8 mouse cellular contexts compared by ENCODE assay signal in genomic region chr5:35104183-35104959, GRCm38 (mm10). TPM values are rescaled to one million over a fixed set of nuclear protein-coding genes. Genes with fewer than 3 reads are reported as not detected.
DNase-seq lines count a peak whose midpoint lies in the region; ATAC-seq lines count a peak whose summit lies in the region.

No protein-coding gene starts in this region.

- WGBS in hindbrain, embryonic 13.5 days, result 69% methylated on average over 8 of the region's 8 CpGs
- 65% methylated on average over 8 of the region's 8 CpGs for WGBS in limb, embryonic 15.5 days

- H3K27me3 ChIP-seq in hindbrain, embryonic 13.5 days, result no peaks in the 10 kb centered on the region
- peaks cover 5% of the 10 kb centered on the region; the same call in 1 of the 2 replicates for H3K27me3 ChIP-seq in limb, embryonic 15.5 days

- no peaks in the 10 kb centered on the region for H3K9me3 ChIP-seq in hindbrain, embryonic 13.5 days
- no peaks in the 10 kb centered on the region for H3K9me3 ChIP-seq in limb, embryonic 15.5 days

- intact Hi-C loops in left cerebral cortex, postnatal 14 days (cut with DNase I), result no loop called here
- intact Hi-C loops in gastrocnemius, postnatal 14 days (cut with DNase I; ENCODE audit: low total_unique reads), result no loop called here

- DNase-seq in spleen, postnatal 4 days (ENCODE audit: low spot score in 2 of 2), result peak; percentile 11 to 61
- DNase-seq in spleen, postnatal 36 days (ENCODE audit: low spot score in 2 of 2), result no peak
- DNase-seq in urinary bladder, adult 2 months (ENCODE audit: low spot score), result no peak
- no peak for DNase-seq in left cerebral cortex, postnatal 14 days (ENCODE audit: low spot score in 2 of 2)
- DNase-seq in gastrocnemius, postnatal 14 days, result no peak
- DNase-seq in cerebellum, adult 18-20 months, result no peak

- no peak for ATAC-seq in hindbrain, embryonic 13.5 days (ENCODE audit: low FRiP score)
- ATAC-seq in limb, embryonic 15.5 days (ENCODE audit: insufficient number of reproducible peaks, low FRiP score, low TSS enrichment, low read depth), result no peak

- H3K4me2 ChIP-seq in hindbrain, embryonic 13.5 days, result peak overlapping the region; percentile 80
- peak overlapping the region; percentile 79 for H3K4me2 ChIP-seq in limb, embryonic 15.5 days

- H3K4me1 ChIP-seq in hindbrain, embryonic 13.5 days (replicated peaks), result peaks cover 31% of the 10 kb centered on the region
- H3K4me1 ChIP-seq in limb, embryonic 15.5 days, result peaks cover 24% of the 10 kb centered on the region

- peak overlapping the region; percentile 85 for H3K9ac ChIP-seq in hindbrain, embryonic 13.5 days
- H3K9ac ChIP-seq in limb, embryonic 15.5 days, result no peak overlapping the region

- peaks cover 32% of the 10 kb centered on the region for H3K36me3 ChIP-seq in hindbrain, embryonic 13.5 days
- peaks cover 37% of the 10 kb centered on the region for H3K36me3 ChIP-seq in limb, embryonic 15.5 days

- no peak overlapping the region for H3K27ac ChIP-seq in hindbrain, embryonic 13.5 days
- no peak overlapping the region for H3K27ac ChIP-seq in limb, embryonic 15.5 days

- H3K4me3 ChIP-seq in hindbrain, embryonic 13.5 days, result peak overlapping the region; percentile 77
- H3K4me3 ChIP-seq in limb, embryonic 15.5 days, result peak overlapping the region; percentile 79

RNA-seq across cellular contexts. Expression of gene Lrpap1, which starts 1.2 kb away (rescaled TPM):
- polyA plus RNA-seq in hindbrain, embryonic 13.5 days (2015; fragmentation: Nextera tagmentation; extraction: Ambion mirVana), result 120 and 126 TPM in 2 replicates
- polyA plus RNA-seq in limb, embryonic 15.5 days (2015; fragmentation: Nextera tagmentation; extraction: Ambion mirVana), result 125 and 141 TPM in 2 replicates
- polyA plus RNA-seq in urinary bladder, adult 2 months (2012; rRNA removed), result 64.9 and 79.5 TPM in 2 replicates
- 100 to 1,000 TPM; 119 to 122 TPM for total RNA-seq in left cerebral cortex, postnatal 14 days (2021)
- 10 to 100 TPM; 33.0 to 36.7 TPM for total RNA-seq in gastrocnemius, postnatal 14 days (2021)

RNA-seq across cellular contexts. Expression of gene Dok7, which starts 47.8 kb away (rescaled TPM):
- polyA plus RNA-seq in hindbrain, embryonic 13.5 days (2015; fragmentation: Nextera tagmentation; extraction: Ambion mirVana), result 3.9 and 4.9 TPM in 2 replicates
- 5.5 and 9.5 TPM in 2 replicates for polyA plus RNA-seq in limb, embryonic 15.5 days (2015; fragmentation: Nextera tagmentation; extraction: Ambion mirVana)
- polyA plus RNA-seq in urinary bladder, adult 2 months (2012; rRNA removed), result 5.7 and 7.5 TPM in 2 replicates
- total RNA-seq in left cerebral cortex, postnatal 14 days (2021), result 10 to 100 TPM; 19.0 to 22.3 TPM
- 10 to 100 TPM; 30.0 to 33.3 TPM for total RNA-seq in gastrocnemius, postnatal 14 days (2021)

Comparison
In these comparisons a context has a peak if more than half of its experiments do, and no peak if none do; other contexts are left out.
1. DNase-seq: peak in spleen, postnatal 4 days (2 of 2); none in spleen, postnatal 36 days (0 of 2), urinary bladder, adult 2 months (single experiment), left cerebral cortex, postnatal 14 days (0 of 2), gastrocnemius, postnatal 14 days (single experiment) and cerebellum, adult 18-20 months (0 of 2).